Mouse (Mus musculus): Measurements from ENCODE around the gene Sergef.

Gene Sergef

GRCm38 (mm10) chr7:46448922-46449645 is 190.5 kb downstream of the Sergef start:
- in situ Hi-C loops (cut with MboI, MseI), result no loop called here

GRCm38 (mm10) chr7:46447473-46448165 is 192.0 kb downstream of the Sergef start:
- in situ Hi-C loops (cut with MboI, MseI), result no loop called here

- in situ Hi-C loops (cut with MboI, MseI), result no loop called here
Measured at GRCm38 (mm10) chr7:46445896-46446295, 193.7 kb downstream of the Sergef start.

GRCm38 (mm10) chr7:46443163-46443562 is 196.4 kb downstream of the Sergef start:
- in situ Hi-C loops (cut with MboI, MseI), result no loop called here

GRCm38 (mm10) chr7:46438537-46439141 is 201.0 kb downstream of the Sergef start:
- in situ Hi-C loops (cut with MboI, MseI), result no loop called here

GRCm38 (mm10) chr7:46435833-46436232 is 203.8 kb downstream of the Sergef start:
- in situ Hi-C loops (cut with MboI, MseI), result no loop called here

GRCm38 (mm10) chr7:46433874-46434273 is 205.7 kb downstream of the Sergef start:
- in situ Hi-C loops (cut with MboI, MseI), result no loop called here

GRCm38 (mm10) chr7:46425012-46425411 is 214.6 kb downstream of the Sergef start:
- in situ Hi-C loops (cut with MboI, MseI), result no loop called here

GRCm38 (mm10) chr7:46423951-46424350 is 215.7 kb downstream of the Sergef start:
- in situ Hi-C loops (cut with MboI, MseI), result no loop called here

- in situ Hi-C loops (cut with MboI, MseI), result no loop called here
Measured at GRCm38 (mm10) chr7:46422764-46423412, 216.7 kb downstream of the Sergef start.

GRCm38 (mm10) chr7:46422052-46422763 is 217.4 kb downstream of the Sergef start:
- in situ Hi-C loops (cut with MboI, MseI), result no loop called here

GRCm38 (mm10) chr7:46421535-46421934 is 218.1 kb downstream of the Sergef start:
- in situ Hi-C loops (cut with MboI, MseI), result no loop called here

- in situ Hi-C loops (cut with MboI, MseI), result no loop called here
Measured at GRCm38 (mm10) chr7:46418102-46418622, 221.4 kb downstream of the Sergef start.

- in situ Hi-C loops (cut with MboI, MseI), result no loop called here
Measured at GRCm38 (mm10) chr7:46417467-46417866, 222.1 kb downstream of the Sergef start.

GRCm38 (mm10) chr7:46415818-46416425 is 223.7 kb downstream of the Sergef start:
- in situ Hi-C loops (cut with MboI, MseI), result no loop called here

GRCm38 (mm10) chr7:46413959-46414725 is 225.5 kb downstream of the Sergef start:
- in situ Hi-C loops (cut with MboI, MseI), result no loop called here

- in situ Hi-C loops (cut with MboI, MseI), result no loop called here
Measured at GRCm38 (mm10) chr7:46412823-46413222, 226.8 kb downstream of the Sergef start.

- in situ Hi-C loops (cut with MboI, MseI), result no loop called here
Measured at GRCm38 (mm10) chr7:46410727-46411126, 228.9 kb downstream of the Sergef start.

- in situ Hi-C loops (cut with MboI, MseI), result no loop called here
Measured at GRCm38 (mm10) chr7:46409204-46409789, 230.3 kb downstream of the Sergef start.

- in situ Hi-C loops (cut with MboI, MseI), result no loop called here
Measured at GRCm38 (mm10) chr7:46408606-46409005, 231.0 kb downstream of the Sergef start.

Measured in regulatory T cell (primary cell).